Mouse (Mus musculus): ENCODE measurements around the gene Gm20547.
A peak's percentile ranks its signal among the peaks of the same experiment; 100 is the strongest.

Gm20547 gene

DNA sequence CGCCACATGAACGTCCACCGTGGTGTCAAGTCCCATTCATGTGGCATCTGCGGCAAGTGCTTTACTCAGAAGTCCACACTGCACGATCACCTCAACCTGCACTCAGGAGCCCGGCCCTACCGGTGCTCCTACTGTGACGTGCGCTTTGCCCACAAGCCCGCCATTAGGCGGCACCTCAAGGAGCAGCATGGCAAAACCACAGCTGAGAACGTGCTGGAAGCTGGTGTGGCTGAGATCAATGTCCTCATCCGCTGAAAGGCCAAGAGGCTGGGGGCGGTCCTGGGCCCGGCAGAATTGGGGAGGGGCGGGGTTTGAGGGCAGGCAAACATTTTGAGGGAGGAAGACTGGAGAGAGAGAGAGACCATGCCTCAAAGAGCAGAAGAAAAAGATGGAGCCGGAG is 14.5 kb upstream of the Gm20547 start:
- no peak for DNase-seq (ENCODE audit: low spot score)

DNA sequence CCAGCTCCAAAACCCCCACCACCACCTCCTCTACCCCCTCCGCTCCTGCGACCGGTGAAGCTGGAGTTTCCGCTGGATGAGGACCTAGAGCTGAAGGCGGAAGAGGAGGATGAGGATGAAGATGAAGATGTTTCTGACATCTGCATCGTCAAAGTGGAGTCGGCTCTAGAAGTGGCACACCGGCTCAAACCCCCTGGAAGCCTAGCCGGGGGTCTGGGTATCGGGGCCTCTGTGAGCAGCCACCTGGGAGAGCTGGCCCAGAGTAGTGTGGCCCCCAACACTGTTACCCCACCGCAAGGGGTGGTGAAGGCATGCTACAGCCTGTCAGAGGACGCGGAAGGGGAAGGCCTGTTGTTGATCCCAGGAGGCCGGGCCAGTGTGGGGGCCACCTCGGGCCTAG is 13.9 kb upstream of the Gm20547 start:
- no peak for DNase-seq (ENCODE audit: low spot score)

DNA sequence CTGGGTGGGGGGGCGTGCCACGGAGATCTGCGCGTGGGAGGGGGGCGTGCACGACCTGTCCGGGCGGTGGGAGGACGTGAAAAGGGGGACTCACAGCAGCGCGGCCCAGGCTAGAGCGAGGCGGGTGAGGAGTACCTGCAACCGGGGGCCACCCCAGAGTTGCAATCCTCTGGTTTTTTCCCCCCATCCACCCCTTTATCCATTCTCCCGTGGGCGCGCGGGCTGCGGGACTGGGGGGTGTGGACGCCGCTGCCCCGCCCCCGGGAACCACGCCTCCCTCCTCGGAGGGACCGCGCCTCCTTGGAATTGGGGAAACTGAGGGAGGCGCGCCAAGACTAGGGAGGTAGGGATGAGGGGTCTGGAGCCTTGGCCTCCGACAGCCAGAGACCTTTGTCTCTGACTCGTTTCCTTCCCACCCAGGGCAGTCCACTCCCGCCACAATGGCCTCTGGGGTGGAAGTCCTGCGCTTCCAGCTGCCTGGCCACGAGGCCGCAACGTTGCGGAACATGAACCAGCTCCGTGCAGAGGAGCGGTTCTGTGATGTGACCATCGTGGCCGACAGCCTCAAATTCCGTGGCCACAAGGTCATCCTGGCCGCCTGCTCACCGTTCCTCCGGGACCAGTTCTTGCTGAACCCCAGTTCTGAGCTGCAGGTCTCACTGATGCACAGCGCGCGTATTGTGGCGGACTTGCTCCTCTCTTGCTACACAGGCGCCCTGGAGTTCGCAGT is 13.1 kb upstream of the Gm20547 start:
- DNase-seq (ENCODE audit: low spot score), result peak; percentile 59

DNA sequence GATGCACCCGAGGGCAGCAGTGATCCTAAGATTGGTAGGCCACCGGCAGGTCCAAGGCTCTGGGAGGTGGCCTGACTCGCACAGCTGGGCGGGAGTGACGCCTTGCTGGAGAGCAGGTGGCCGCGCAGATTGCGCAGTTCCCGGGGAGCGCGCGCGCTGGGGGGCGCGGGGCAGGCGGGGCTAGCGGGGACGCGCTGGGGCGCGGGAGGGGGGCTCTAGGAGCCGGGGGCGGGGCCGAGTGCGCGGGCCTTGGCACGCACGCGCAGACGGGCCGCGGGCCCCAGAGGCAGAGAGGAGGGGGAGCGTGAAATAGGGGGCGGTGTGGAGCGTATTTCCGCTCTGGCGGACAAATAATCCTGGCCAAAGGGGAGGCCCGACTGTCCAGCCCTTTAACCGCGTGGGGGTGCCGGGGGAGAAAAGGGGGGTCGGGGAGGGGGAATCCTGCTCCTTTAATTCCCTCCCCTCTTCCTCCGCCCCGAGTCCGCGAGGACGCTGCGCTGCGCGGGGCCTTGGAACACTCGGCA is 12.3 kb upstream of the Gm20547 start:
- DNase-seq (ENCODE audit: low spot score), result peak; percentile 94

DNA sequence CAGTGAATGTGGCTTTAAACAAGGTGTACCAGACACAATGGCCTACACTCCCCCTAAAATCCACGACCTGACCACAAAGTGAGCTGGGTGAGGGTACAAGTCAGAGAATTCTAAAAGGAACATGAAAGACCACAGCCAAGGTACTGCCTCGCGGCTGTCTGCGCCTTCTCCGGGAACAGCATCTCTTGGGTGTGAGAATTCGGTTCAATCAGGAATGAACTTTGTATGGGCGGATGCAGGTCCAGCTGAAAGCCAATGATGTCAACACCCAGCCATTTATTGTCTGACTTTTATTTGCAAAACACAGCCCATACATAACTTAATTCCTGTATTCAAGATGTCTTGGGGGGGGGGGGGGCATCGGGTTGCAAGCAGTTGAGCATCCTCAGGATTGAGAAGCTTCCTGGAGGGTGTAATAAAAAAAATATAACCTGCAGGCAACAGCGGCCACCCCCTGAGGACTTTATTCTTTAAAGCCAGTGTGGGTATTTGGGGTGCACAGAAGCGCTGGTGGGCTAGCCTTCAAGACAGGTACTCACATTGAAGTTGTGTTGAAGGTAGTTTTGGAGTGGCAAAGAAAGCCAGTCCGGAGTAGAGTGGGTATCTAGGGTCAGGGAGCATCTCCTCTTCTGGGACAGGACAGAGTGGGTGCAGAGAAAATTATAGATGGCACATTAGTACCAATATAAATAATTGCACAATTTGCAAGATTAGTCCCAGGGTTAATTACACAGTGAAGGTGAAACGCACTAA is 11.4 kb upstream of the Gm20547 start:
- DNase-seq (ENCODE audit: low spot score), result no peak

DNA sequence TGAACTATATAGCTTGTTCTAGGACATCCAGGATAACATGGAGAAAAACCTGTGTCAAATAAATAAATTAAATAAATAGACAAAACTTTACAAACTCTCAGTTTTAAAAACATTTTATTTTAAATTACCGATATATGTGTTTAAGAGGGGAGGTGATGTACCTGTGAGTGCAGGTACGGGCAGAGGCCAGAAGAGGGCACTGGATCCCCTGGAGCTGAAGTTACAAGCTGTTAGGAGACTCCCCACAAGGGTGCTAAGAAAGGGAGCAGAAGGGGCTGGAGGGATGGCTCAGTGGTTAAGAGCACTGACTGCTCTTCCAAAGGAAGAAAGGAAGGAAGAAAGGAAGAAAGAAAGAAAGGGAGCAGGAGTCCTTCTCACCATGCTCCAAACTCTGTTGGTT is 9.5 kb upstream of the Gm20547 start:
- DNase-seq (ENCODE audit: low spot score), result no peak

DNA sequence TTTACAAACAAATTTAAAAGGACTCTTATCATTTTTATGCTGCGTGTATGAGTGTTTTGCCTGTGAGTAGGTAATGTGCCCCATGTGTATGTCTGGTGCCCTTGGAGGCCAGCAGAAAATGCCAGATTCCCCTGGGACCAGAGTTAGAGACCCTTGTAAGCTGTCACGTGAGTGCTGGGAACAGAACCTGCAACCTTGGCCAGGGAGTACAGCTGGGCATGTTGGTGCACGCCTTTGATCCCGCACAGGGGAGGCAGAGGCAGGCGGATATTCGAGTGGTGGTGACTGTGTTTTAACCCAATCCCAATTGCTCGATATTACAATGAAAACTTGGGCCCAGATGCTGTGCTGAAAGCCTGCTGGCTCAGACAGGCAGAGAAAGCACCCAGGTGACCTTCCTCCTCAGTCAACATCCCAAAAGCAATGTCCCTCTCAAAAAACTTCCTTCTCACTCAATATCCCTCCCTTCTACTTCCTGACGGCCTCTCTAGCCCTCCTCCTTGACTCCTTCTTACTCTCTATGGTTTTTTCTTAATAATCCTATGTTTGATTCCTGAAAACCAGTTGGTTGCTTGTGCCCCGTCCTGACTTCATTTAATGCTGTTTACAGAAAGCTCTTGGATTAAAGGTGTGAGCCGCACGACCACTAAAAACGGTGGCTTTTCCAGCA is 8.4 kb upstream of the Gm20547 start:
- no peak for DNase-seq (ENCODE audit: low spot score)

DNA sequence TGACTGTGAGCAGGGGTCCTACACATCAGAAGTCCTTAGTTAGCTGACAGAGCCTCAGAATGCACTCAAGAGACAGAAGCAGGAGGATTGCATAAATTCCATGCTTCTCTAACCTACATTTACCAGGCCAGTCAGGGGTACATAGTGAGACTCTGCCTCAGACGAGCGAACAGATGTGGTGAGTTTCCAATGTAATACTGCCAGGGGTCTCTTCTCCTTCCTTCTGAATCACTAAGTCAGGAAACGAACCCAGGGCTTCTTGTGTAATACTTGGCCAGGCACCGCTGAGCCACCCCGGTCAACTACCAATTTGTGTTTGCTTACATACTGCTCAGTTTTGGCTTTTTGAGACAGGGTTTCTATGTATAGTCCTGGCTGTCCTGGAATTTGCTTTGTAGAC is 6.1 kb upstream of the Gm20547 start:
- no peak for DNase-seq (ENCODE audit: low spot score)

DNA sequence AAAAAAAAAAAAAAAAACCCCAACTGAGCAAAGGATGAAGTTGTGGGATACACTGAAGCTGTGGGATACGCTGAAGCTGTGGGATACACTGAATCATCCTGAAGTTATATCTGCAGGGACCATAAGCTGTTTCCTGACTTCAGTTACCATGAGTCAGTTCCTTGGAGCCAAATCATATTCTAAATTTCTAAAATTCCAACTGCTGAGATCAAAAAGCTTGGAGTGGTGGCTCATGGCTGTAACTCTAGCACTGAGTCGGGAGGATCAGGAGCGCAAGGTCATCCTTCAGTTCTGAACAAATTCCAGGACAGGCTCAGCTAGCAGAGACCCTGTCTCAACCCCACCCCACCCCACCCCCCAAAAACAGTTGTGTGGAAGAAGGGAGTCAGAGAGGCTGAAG is 3.8 kb upstream of the Gm20547 start:
- DNase-seq (ENCODE audit: low spot score), result no peak

DNA sequence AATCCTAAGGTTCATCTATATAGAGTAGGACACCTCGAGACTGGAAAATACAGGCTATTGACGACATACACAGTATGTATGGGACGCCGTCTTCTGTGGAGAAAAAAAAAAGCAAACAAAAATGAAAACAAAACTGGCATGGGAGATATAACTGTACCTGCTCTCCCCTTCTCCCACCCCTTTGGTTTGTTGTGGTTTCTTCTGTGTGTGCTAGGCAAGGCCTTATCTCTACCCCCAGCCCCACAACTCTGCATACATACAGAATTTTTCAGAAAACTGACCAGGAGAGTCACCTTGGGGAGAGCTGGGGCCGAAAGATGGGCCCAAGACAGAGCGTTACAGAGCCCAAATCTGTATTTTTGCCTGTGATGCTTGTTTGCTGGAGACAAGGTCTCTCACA is 2.9 kb upstream of the Gm20547 start:
- DNase-seq (ENCODE audit: low spot score), result no peak

DNA sequence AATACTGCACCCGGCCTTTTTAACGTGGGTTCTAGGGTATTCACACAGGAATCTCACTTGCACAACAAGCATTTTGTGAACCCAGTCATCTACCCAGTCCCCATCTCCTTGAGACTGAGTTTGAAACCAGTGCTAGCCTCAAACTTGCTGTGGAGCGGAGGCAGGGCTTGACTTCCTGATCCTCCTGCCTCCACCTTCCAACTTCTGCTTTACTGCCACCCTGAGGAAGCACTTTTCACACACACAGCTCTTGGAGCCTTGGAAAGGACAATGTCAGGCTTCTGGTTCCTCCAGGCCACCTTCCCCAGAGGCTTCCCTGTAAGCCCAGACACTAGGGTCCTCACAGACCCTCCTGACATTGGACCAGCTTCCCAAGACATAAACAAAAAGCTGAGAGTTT is 1.5 kb upstream of the Gm20547 start:
- DNase-seq (ENCODE audit: low spot score), result no peak

DNA sequence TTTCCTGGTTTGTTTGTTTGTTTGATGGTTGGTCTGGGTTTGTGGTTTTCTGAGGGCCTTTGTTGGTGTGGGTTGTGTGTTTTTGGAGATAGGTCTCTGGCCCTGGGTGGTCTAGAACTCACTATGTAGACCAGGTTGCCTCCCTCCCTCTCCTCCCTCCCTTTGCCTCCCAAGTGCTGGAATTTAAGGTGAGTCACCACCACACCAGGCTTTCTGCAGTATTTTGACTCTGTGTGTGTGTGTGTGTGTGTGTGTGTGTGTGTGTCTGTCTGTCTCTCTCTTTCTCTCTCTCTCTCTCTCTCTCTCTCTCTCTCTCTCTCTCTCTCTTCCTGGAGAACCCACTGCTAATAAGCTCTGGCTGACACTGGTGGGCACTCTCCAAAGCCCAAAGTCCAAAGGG is 676 bp downstream of the Gm20547 start:
- no peak for DNase-seq (ENCODE audit: low spot score)

DNA sequence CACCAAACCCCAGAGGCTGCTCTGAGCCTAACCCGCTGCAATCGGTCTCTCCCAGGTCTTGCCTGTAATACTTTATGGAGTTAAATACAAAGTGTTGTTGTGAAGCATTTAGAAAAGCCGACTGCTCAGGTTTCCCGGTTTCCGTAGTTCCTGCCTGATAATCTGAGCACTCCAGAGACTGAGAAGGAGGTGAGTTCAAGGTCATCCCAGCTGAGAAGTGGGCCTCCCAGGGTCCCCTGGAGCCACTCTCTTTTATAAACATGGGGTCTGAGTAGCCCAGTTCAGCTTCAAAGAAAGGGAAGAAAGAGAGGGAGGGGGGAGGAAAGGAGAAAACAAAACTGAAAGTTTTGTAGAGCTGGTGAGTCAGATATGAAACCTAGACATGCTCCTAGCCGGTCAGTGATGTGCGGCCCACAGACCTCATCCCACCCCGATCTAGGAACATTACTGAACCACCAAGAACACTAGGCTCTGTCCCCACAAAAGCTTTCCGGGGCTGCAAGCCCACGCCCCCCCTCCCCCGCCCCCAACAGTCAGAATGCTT is 2.4 kb downstream of the Gm20547 start, which contains the start of gene Zbtb12:
Gene Zbtb12 (plus strand): TSS at position 148 of the 544 bp plus-strand sequence.
- no peak for DNase-seq (ENCODE audit: low spot score)

DNA sequence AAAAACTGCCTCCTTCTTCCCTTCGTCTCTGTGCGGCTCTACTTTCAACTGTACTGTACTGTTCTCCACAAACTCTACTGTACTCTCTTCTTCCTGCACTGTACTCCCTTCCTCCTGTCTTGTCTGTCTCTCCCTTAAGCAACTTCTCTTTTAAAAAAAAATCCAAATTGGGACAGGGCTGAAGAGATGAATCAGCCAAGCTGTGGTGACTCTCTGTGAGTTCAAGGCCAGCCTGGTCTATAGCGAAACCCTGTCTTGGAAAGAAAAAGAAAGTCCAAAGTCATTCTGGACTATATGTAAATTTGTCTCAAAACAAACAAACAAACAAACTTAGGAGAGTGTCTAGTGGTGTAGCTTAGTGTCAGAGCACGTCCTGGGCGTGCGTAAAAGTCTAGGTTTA is 7.5 kb downstream of the Gm20547 start:
- DNase-seq (ENCODE audit: low spot score), result no peak

DNA sequence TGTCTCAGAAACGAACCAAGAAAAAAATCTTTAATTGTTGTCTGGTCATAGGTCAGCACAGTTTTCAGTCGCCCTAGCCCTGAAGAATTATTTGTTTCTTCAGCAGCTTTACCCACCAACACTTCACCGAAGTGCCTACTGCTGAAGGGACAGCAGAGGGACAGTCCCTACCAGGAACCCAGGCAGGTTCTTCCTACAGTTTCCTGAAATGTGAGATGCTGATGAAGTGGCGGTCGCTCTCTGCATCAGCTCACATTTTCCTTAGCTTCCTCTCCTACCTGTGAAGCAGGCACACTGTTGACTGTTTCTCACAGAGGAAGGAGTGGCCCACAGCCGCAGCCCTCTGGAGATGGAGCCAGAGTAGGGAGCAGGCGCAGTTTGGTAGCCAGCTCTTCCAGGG is 15.9 kb downstream of the Gm20547 start:
- no peak for DNase-seq (ENCODE audit: low spot score)

DNA sequence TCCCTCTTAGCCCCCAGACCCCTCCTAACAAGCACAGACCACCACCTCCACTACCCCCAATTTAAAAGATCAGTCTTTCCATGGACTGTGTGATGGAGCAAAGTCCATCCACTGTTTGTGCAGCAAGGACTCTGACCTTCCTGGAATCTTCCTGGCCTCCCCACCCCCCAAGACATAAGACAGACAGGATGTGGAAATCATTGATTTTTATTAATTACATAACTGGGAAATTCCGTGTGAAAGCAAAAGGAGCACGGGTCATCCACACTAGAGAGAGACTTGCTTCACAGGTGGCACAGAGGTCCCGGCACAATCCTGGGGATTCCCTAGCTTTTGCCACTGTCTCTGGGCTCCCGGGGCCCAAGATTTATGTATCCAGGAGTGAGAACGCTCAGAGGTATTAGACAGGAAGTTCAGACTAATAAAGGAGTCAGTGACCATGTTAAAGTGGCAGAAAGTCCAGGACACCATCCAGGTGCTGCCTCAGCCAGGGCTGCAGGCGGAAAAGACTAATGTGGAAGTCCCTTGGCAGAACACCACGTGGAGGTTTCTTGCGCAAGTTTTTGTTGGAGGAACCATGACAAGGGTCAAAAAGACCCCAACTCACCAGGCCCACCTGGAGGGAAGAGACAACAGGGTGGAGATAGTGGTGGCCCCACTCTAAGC is 19.3 kb downstream of the Gm20547 start, which contains the start of gene Cfb:
Gene Cfb (minus strand): TSS at position 103 of the 666 bp plus-strand sequence.
- no peak for DNase-seq (ENCODE audit: low spot score)

DNA sequence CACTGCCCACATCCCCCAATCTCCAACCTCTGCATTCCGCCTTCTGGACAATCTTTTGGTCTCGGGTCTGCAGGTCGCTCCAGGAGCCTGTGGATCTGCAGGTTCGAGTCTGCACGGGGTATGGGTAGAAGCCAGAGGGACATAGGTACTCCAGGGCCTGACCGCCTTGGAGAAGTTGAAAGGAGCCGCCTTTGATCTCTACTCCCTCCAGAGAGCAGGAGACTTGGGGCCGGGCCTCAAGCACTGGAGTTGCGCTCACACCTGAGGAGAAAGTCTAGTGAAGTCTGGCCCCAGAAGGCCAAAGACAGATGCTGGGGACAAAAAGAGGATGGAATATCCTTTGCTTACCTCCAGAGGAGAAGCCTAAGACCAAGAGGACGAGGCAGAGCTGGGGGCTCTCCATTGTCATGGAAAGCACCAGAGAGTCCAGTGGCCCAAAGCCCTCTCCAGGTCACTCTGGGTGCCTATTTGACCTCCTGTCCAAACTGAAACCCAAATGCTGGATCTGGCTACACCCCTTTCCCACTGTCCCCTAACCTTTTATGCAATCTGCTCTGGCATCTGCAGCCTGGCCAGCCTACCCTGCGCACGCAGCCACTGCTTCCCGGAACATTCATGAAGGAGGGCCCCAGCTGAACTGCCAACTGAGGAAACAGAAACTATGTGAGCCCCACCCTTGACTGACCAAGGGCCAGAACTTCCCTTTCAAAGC is 20.0 kb downstream of the Gm20547 start:
- DNase-seq (ENCODE audit: low spot score), result no peak

DNA sequence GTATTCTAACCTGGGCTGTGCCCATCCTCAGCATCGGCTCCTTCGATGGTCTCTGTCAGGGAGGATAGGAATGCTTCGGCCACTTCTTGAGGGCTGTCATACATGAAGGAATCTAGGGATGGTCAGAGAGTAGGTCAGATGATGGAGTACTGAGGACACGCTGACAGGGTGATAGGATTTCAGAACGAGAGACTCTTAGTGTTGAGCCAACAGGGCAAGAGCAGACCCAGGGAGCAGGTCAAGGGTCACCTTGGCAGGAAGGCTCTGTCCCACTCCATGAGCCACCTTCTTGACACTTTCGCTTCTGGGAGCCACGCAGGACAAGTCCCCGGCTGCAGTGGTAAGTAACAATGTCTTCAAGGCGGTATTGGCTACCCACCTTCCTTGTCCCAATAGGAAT is 21.3 kb downstream of the Gm20547 start:
- no peak for DNase-seq (ENCODE audit: low spot score)

DNA sequence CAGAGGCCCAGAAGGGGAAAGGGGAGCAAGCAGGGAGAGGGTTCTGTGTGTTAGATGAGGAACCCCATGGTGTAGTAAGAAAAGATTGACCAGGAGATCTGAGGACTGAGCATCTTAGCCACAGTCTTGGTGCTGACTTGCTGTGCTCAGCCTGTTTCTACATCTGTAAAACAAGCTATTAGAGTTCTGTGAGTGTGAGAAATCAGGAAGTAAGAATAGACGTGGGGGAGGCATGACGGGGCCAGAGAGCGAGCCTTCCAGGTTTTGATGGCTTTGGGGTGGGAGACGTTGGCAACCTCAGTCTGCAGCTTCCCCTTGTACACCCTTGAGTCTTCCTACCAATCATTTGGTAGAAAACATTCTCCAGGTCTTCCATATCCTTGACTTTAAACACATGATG is 23.2 kb downstream of the Gm20547 start:
- no peak for DNase-seq (ENCODE audit: low spot score)

DNA sequence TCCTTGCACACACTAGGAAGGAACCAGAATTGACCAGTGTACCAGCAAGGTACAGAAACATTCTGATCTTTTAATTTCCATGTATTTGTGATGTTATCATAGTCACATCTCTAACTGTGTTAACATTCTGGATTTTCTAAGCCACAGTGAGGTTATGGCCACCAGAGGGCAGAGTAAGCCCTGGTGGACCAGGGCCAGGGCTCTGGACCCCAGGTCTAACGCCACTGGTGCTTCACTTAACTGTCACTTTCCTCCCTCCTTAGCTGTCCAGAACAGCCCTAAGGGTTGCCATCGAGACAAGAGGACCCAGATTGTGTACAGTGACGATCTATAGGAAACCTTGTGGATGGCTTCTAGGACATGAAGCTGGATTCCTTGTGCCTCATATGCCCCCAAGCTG is 26.0 kb downstream of the Gm20547 start:
- peak; percentile 74 for DNase-seq (ENCODE audit: low spot score)

DNA sequence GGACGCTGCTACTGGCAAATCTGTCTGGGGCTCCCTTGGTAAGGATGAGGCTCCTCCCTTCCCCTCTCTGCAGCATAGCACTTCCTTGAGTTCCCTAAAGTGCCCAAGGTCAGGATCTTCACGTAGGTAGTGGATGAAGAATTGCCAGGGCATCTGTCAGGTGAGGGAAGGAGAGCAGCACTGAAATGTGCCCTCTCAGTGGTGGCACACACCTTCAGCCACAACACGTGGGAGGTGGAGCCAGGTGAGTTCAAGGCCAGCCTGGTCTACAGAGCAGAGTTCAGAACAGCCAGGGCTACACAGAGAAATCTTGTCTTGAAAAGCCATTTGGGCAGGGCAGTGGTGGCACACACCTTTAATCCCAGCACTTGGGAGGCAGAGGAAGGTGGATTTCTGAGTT is 27.1 kb downstream of the Gm20547 start:
- no peak for DNase-seq (ENCODE audit: low spot score)
